25 mouse cellular contexts compared by ENCODE assay signal in the genomic region with DNA sequence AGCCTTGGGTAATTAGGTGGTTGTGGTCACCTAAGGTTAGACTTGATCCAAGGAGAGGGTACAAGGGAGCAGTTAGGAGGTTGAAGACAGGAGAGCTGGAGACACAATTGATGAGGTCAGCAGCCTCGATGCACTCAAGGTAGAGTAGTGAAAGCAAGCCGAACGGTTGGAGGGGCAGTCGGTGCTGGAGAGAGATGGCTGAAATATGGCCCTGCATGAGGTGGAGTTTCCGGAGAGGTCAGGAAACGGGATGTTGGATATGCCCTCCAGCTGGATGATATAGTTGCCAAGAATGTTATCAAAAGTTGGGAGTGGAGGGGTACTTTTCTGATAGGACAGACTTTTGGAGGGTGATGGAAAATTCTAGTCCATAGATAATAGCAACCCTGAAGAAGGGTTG. TPM values are rescaled to one million over a fixed set of nuclear protein-coding genes. Genes with fewer than 3 reads are reported as not detected.
DNase-seq lines count a peak whose midpoint lies in the region; ATAC-seq and TF ChIP-seq lines count a peak whose summit lies in the region.
"Had no signal": no experiment of that assay in that cellular context is flagged by ENCODE, and none has a peak within 500 bp of the region (broad histone marks: within the 10 kb centered on the region; RNA-seq: fewer than 3 reads in every experiment).

No protein-coding gene starts in this region.

- intact Hi-C loops in heart, postnatal 14 days (cut with DNase I), result loop anchor here (2.0 kb wide), 1 partner anchor 20 kb away; no protein-coding TSS in a partner anchor
- intact Hi-C loops in heart, postnatal 10 days (cut with DNase I), result no loop called here
- intact Hi-C loops in left cerebral cortex, adult 2 months (cut with DNase I), result no loop called here

- no peaks in the 10 kb centered on the region for H3K27me3 ChIP-seq in heart, embryonic 13.5 days (replicated peaks)
- H3K27me3 ChIP-seq in heart, embryonic 16.5 days (ENCODE audit: control insufficient read depth, insufficient read depth, low read length), result no peaks in the 10 kb centered on the region
- H3K27me3 ChIP-seq: embryonic facial prominence, embryonic 12.5 days; intestine, embryonic 15.5 days; liver, embryonic 15.5 days; lung, embryonic 15.5 days; midbrain, embryonic 13.5 days; stomach, embryonic 15.5 days had no signal

- no peak overlapping the region for H3K9ac ChIP-seq in heart, embryonic 13.5 days
- no peak overlapping the region for H3K9ac ChIP-seq in heart, embryonic 16.5 days (ENCODE audit: low read length)
- H3K9ac ChIP-seq: embryonic facial prominence, embryonic 12.5 days; forebrain, postnatal 0 days; intestine, embryonic 15.5 days; liver, embryonic 15.5 days; lung, embryonic 15.5 days; midbrain, embryonic 13.5 days; stomach, embryonic 15.5 days had no signal

- H3K36me3 ChIP-seq in heart, embryonic 13.5 days, result peaks cover 39% of the 10 kb centered on the region
- H3K36me3 ChIP-seq in heart, embryonic 16.5 days (ENCODE audit: control insufficient read depth, insufficient read depth), result peaks cover 18% of the 10 kb centered on the region

- no peak for ATAC-seq in heart, embryonic 13.5 days (ENCODE audit: extremely low read depth, insufficient number of reproducible peaks, low FRiP score, low TSS enrichment)
- peak; percentile 55 for ATAC-seq in heart, embryonic 16.5 days (replicated peaks; ENCODE audit: extremely low read depth, insufficient read depth, low FRiP score)
- ATAC-seq: activated CD4-positive, CD25-positive, alpha-beta regulatory T cell, adult 4 months; forebrain, postnatal 0 days; hindbrain, embryonic 16.5 days; intestine, embryonic 15.5 days; midbrain, embryonic 13.5 days had no signal

- no peaks in the 10 kb centered on the region for H3K9me3 ChIP-seq in heart, embryonic 13.5 days
- H3K9me3 ChIP-seq in heart, embryonic 16.5 days (replicated peaks; ENCODE audit: control insufficient read depth, low read length), result 0 out of 2 replicates have a peak, but pooled peaks cover 3% of the 10 kb centered on the region
- H3K9me3 ChIP-seq: embryonic facial prominence, embryonic 12.5 days; hindbrain, embryonic 10.5 days; intestine, embryonic 15.5 days; limb, embryonic 10.5 days; liver, embryonic 15.5 days; lung, embryonic 15.5 days; midbrain, embryonic 13.5 days; stomach, embryonic 15.5 days had no signal

- 50% methylated on average over 6 of the region's 6 CpGs for whole genome bisulfite sequencing in heart, embryonic 13.5 days
- 44% methylated on average over 6 of the region's 6 CpGs for WGBS in heart, embryonic 16.5 days

- H3K27ac ChIP-seq in heart, embryonic 13.5 days (replicated peaks), result peak overlapping the region; percentile 69
- peak overlapping the region; percentile 32; the same call in 1 of the 2 replicates for H3K27ac ChIP-seq in heart, embryonic 16.5 days (ENCODE audit: low read length)
- H3K27ac ChIP-seq in left cerebral cortex, adult 2 months, result no peak overlapping the region
- H3K27ac ChIP-seq: embryonic facial prominence, embryonic 12.5 days; hindbrain, embryonic 10.5 days; intestine, embryonic 15.5 days; limb, embryonic 10.5 days; liver, embryonic 15.5 days; lung, embryonic 15.5 days; midbrain, embryonic 13.5 days; stomach, embryonic 15.5 days had no signal

- peaks cover 48% of the 10 kb centered on the region for H3K4me1 ChIP-seq in heart, embryonic 13.5 days
- H3K4me1 ChIP-seq in heart, embryonic 16.5 days (ENCODE audit: control insufficient read depth, insufficient read depth, low read length), result peaks cover 23% of the 10 kb centered on the region

- DNase-seq in heart, postnatal 14 days, result no peak
- peak; percentile 37 for DNase-seq in kidney, postnatal 14 days
- no peak for DNase-seq in kidney, postnatal 36 days
- DNase-seq in heart, postnatal 10 days, result peak; percentile 26 to 40
- DNase-seq in left cerebral cortex, adult 2 months (ENCODE audit: extremely low spot score in 1 of 2, low spot score in 2 of 2), result no peak
- DNase-seq: adrenal gland, adult 8-10 months; cerebellum, adult 11-12 months; cerebellum, postnatal 14 days; forebrain, postnatal 0 days; gastrocnemius, postnatal 36 days; liver; thymus, postnatal 25 days had no signal

- H3K4me3 ChIP-seq in heart, embryonic 13.5 days, result no peak overlapping the region
- H3K4me3 ChIP-seq in heart, embryonic 16.5 days (ENCODE audit: low read length), result no peak overlapping the region; the same call in 1 of the 2 replicates
- no peak overlapping the region for H3K4me3 ChIP-seq in left cerebral cortex, adult 2 months
- H3K4me3 ChIP-seq: embryonic facial prominence, embryonic 12.5 days; hindbrain, embryonic 10.5 days; intestine, embryonic 15.5 days; limb, embryonic 10.5 days; liver, embryonic 15.5 days; lung, embryonic 15.5 days; midbrain, embryonic 13.5 days; stomach, embryonic 15.5 days had no signal

- TF ChIP-seq CTCF in left cerebral cortex, adult 2 months (IDR thresholded peaks at IDR 0.05), result no peak

- H3K4me2 ChIP-seq in heart, embryonic 13.5 days, result peak overlapping the region; percentile 44
- peak overlapping the region; percentile 30; the same call in 1 of the 2 replicates for H3K4me2 ChIP-seq in heart, embryonic 16.5 days (ENCODE audit: low read depth, low read length)
- H3K4me2 ChIP-seq: embryonic facial prominence, embryonic 12.5 days; intestine, embryonic 15.5 days; liver, embryonic 15.5 days; lung, embryonic 15.5 days; midbrain, embryonic 13.5 days; stomach, embryonic 15.5 days had no signal

RNA-seq across cellular contexts. Expression of gene AC170998.1, which starts 13.6 kb away (rescaled TPM):
- polyA plus RNA-seq in heart, embryonic 13.5 days (2015; fragmentation: Nextera tagmentation; extraction: Ambion mirVana), result 1.6 and 2.0 TPM in 2 replicates
- 1 to 10 TPM in 1 of 2 experiments, under 1 TPM in 1; 0.98 to 1.4 TPM for total RNA-seq in heart, postnatal 14 days (2021)
- 2.0 TPM in 2 replicates for polyA plus RNA-seq in heart, embryonic 16.5 days (2015; fragmentation: Nextera tagmentation; extraction: Ambion mirVana)
- under 1 TPM; 0.45 to 0.77 TPM for total RNA-seq in heart, postnatal 10 days (2021)
- 1 to 10 TPM; 1.6 to 3.3 TPM for total RNA-seq in left cerebral cortex, adult 2 months (2021)
- total RNA-seq: monocyte, adult 5-6 weeks had no signal

RNA-seq across cellular contexts. Expression of gene Mapk14, which starts 21.2 kb away (rescaled TPM):
- 24.5 and 25.5 TPM in 2 replicates for polyA plus RNA-seq in heart, embryonic 13.5 days (2015; fragmentation: Nextera tagmentation; extraction: Ambion mirVana)
- total RNA-seq in heart, postnatal 14 days (2021), result 10 to 100 TPM; 51.2 to 51.4 TPM
- 29.3 and 31.2 TPM in 2 replicates for polyA plus RNA-seq in heart, embryonic 16.5 days (2015; fragmentation: Nextera tagmentation; extraction: Ambion mirVana)
- total RNA-seq in heart, postnatal 10 days (2021), result 10 to 100 TPM; 47.3 to 51.1 TPM
- total RNA-seq in left cerebral cortex, adult 2 months (2021), result 10 to 100 TPM; 86.2 to 88.2 TPM

RNA-seq across cellular contexts. Expression of gene Slc26a8, which starts 22.3 kb away (rescaled TPM):
- 0.10 and 0.15 TPM in 2 replicates for polyA plus RNA-seq in heart, embryonic 13.5 days (2015; fragmentation: Nextera tagmentation; extraction: Ambion mirVana)
- under 1 TPM; 0.59 to 0.62 TPM for total RNA-seq in heart, postnatal 14 days (2021)
- 0.19 and 0.47 TPM in 2 replicates for polyA plus RNA-seq in heart, embryonic 16.5 days (2015; fragmentation: Nextera tagmentation; extraction: Ambion mirVana)
- 1 to 10 TPM in 1 of 2 experiments, under 1 TPM in 1; 0.65 to 1.2 TPM for total RNA-seq in heart, postnatal 10 days (2021)
- 1 to 10 TPM; 7.4 to 7.7 TPM for total RNA-seq in left cerebral cortex, adult 2 months (2021)
- polyA plus RNA-seq: activated CD4-positive, CD25-positive, alpha-beta regulatory T cell, adult 4 months had no signal

RNA-seq across cellular contexts. Expression of gene Mapk13, which starts 56.8 kb away (rescaled TPM):
- polyA plus RNA-seq in heart, embryonic 13.5 days (2015; fragmentation: Nextera tagmentation; extraction: Ambion mirVana), result 4.3 and 7.1 TPM in 2 replicates
- total RNA-seq in heart, postnatal 14 days (2021), result under 1 TPM; 0.17 to 0.33 TPM
- polyA plus RNA-seq in heart, embryonic 16.5 days (2015; fragmentation: Nextera tagmentation; extraction: Ambion mirVana), result 4.3 and 8.8 TPM in 2 replicates
- 1 to 10 TPM in 1 of 2 experiments, under 1 TPM in 1; 0.45 to 1.1 TPM for total RNA-seq in heart, postnatal 10 days (2021)
- total RNA-seq in left cerebral cortex, adult 2 months (2021), result 1 to 10 TPM; 1.6 to 1.7 TPM
- total RNA-seq: gastrocnemius, postnatal 36 days had no signal
- polyA plus RNA-seq: activated CD4-positive, CD25-positive, alpha-beta regulatory T cell, adult 4 months had no signal

Comparison
In these comparisons a context has a peak if more than half of its experiments do, and no peak if none do; other contexts are left out.
1. DNase-seq: peak in kidney, postnatal 14 days (single experiment) and heart, postnatal 10 days (2 of 2); none in heart, postnatal 14 days (0 of 2), kidney, postnatal 36 days (0 of 2) and left cerebral cortex, adult 2 months (0 of 2).